Mouse (Mus musculus) heart, embryonic 14.5 days (tissue): ENCODE data around the gene 2010111I01Rik. TPM values are rescaled to one million over a fixed set of nuclear protein-coding genes. Genes with fewer than 3 reads are reported as not detected.

Experiments used
- ATAC-seq: fragments of 200-750 bp; cut with Nextera tagmentation; 2 replicates; pipeline ENCODE4 v1.8.0; 2017; ENCODE audit warnings: low read depth, moderate TSS enrichment; ENCODE audit not compliant: insufficient number of reproducible peaks, insufficient read depth, low FRiP score
- H3K27ac ChIP-seq, 2 experiments: fragments of 200-500 bp in 1 of 2; fragments of 300-500 bp in 1 of 2; sonication (generic) in 1 of 2; replicated peaks in 1 of 2; 2 replicates each; pipeline ENCODE4 v1.5.1; 2012 to 2014; ENCODE audit warnings: low read depth in 2 of 2, low read length in 2 of 2, control low read depth in 1 of 2, mild to moderate bottlenecking in 1 of 2, mixed read lengths in 1 of 2; ENCODE audit not compliant: control insufficient read depth in 1 of 2, insufficient read depth in 1 of 2
- H3K27me3 ChIP-seq: fragments of 300-500 bp; sonication (generic); 2 replicates; pipeline ENCODE4 v1.6.1; 2014; ENCODE audit warnings: mild to moderate bottlenecking, low read length, control low read depth; ENCODE audit not compliant: control insufficient read depth, insufficient read depth
- H3K36me3 ChIP-seq: fragments of 300-500 bp; sonication (generic); 2 replicates; pipeline ENCODE4 v1.6.1; 2014; ENCODE audit warnings: mild to moderate bottlenecking, control low read depth, low read length, mixed read lengths; ENCODE audit not compliant: control insufficient read depth, insufficient read depth
- H3K4me1 ChIP-seq, 2 experiments: fragments of 200-500 bp in 1 of 2; fragments of 300-500 bp in 1 of 2; sonication (generic) in 1 of 2; 2 replicates each; pipeline ENCODE4 v1.6.1; 2012 to 2014; ENCODE audit warnings: low read length in 2 of 2, control low read depth in 1 of 2, mixed read lengths in 1 of 2; ENCODE audit not compliant: control insufficient read depth in 2 of 2, insufficient read depth in 2 of 2
- H3K4me2 ChIP-seq: fragments of 300-500 bp; sonication (generic); 2 replicates; pipeline ENCODE4 v1.6.1; 2014; ENCODE audit warnings: mild to moderate bottlenecking, low read length
- H3K4me3 ChIP-seq, 2 experiments: fragments of 200-500 bp in 1 of 2; fragments of 300-500 bp in 1 of 2; sonication (generic) in 1 of 2; 2 replicates each; pipeline ENCODE4 v1.5.1; 2012 to 2014; ENCODE audit warnings: low read length in 2 of 2, mild to moderate bottlenecking in 2 of 2, control low read depth in 1 of 2, low read depth in 1 of 2, moderate library complexity in 1 of 2; ENCODE audit not compliant: control insufficient read depth in 1 of 2, insufficient read depth in 1 of 2
- H3K9ac ChIP-seq: fragments of 300-500 bp; sonication (generic); 2 replicates; pipeline ENCODE4 v1.6.1; 2014; ENCODE audit warnings: mild to moderate bottlenecking, low read length
- H3K9me3 ChIP-seq: fragments of 300-500 bp; sonication (generic); 2 replicates; pipeline ENCODE4 v1.6.1; 2016; ENCODE audit warnings: low read length, control low read depth; ENCODE audit not compliant: control insufficient read depth
- WGBS: fragments of 180-500 bp; shearing (Covaris S2); extraction: QIAGEN DNeasy Blood & Tissue Kit; methylation state at CpG from one replicate; pipeline ENCODE4 v1.1.7; 2014; 5-methylcytosine and 5-hydroxymethylcytosine counted together
- polyA plus RNA-seq: library from polyadenylated mRNA; unstranded; fragments of >200 nt; fragmentation: Nextera tagmentation; extraction: Ambion mirVana; gene quantifications from 2 replicates; pipeline ENCODE4 v1.2.1, GENCODE M21; 2014

The 2010111I01Rik gene
- polyA plus RNA-seq, 1 experiment from 2014 or later, result 69.5 TPM

DNA sequence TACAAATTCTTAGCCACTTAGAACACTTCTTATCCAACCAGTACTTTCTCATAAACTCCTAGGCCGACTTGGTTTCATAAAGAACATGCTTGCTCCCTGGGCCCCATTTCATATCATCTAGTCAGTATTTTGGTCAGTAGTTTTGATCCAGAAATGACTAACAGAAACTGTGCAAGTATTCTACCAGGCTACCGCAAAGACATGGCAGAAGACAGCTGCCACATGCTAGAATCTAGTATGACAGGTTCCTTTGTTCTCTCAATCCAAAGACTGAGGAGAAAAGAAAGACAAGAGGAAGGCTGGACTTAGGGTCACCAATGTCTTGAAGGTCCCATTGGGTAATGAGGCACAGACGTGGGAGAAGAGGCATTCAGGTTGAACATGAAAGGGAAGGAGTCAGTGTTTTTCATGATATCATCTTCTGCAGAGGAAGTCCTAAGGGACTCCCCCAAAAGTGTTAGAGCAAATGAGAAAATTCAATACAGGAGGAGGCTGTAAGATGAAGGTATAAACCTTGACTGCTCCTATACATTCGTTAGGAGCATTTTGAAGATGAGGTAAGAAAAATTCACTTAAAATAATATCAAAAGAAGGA, 216.0 kb downstream of the 2010111I01Rik start:
- Histone ChIP-seq H3K27ac (no peak overlapping the region), H3K4me1 (peaks cover 0 to 12% of the 10 kb centered on the region in 2 experiments; a peak in 2 of 4 replicates), H3K4me3 (no peak overlapping the region), H3K9me3 (no peaks in the 10 kb centered on the region), H3K36me3 (no peaks in the 10 kb centered on the region), H3K4me2 (no peak overlapping the region), H3K9ac (no peak overlapping the region), H3K27me3 (no peaks in the 10 kb centered on the region)
- WGBS, result 87% methylated on average over 4 of the region's 4 CpGs
- ATAC-seq, result no peak

DNA sequence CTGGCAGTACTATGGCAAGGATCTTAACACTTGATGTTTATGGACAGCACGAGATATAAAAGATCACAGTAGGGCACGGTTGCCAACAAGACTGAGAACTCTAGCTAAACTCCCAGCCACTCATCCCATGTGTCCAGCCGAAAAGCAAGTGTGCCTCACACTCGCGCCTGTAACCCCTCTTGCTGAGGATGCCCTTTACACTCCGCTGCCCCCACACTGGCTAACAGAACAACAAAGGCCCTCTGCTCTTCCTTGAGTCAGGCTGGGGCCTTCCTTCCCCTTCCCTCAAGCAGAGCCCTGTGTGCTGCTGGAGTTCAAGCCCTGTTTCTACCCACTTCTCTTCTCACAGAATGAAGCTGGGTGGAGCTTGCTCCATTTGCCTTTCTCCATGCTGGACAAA, 220.3 kb downstream of the 2010111I01Rik start:
- Histone ChIP-seq H3K36me3 (no peaks in the 10 kb centered on the region), H3K27me3 (no peaks in the 10 kb centered on the region), H3K9me3 (no peaks in the 10 kb centered on the region), H3K4me2 (no peak overlapping the region), H3K4me3 (no peak overlapping the region), H3K9ac (no peak overlapping the region), H3K27ac (no peak overlapping the region), H3K4me1 (peaks cover 20 to 22% of the 10 kb centered on the region in 2 experiments)
- no peak for ATAC-seq
- WGBS, result 80% methylated on average over 6 of the region's 6 CpGs

DNA sequence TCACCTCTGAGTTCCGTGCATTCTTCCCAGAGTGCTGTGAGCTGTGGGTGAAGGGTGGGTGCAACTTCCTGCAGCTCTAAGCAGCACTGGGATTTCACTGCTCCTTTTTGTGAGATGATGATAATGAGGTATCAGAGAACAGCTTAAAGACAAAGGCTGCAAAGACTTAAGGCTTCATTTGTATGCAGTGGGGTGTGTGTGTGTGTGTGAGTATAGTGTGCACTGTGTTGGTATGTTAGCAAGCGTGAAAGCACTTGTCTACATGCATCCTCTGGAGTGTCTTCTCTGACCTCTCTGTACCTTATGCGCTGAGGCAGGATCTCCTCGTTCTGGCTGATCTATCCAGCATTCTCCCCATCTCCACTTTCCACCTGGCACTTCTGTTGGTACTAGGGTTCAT, 221.5 kb downstream of the 2010111I01Rik start:
- H3K4me2 ChIP-seq, result no peak overlapping the region
- H3K4me1 ChIP-seq, result peaks cover 20 to 22% of the 10 kb centered on the region in 2 experiments
- no peak overlapping the region for H3K27ac ChIP-seq
- H3K9me3 ChIP-seq, result no peaks in the 10 kb centered on the region
- H3K4me3 ChIP-seq, result no peak overlapping the region
- ATAC-seq, result no peak
- H3K36me3 ChIP-seq, result no peaks in the 10 kb centered on the region
- H3K9ac ChIP-seq, result no peak overlapping the region
- H3K27me3 ChIP-seq, result no peaks in the 10 kb centered on the region
- WGBS, result 72% methylated on average over 4 of the region's 4 CpGs

GRCm38 (mm10) chr13:63186642-63187041, 221.9 kb downstream of the 2010111I01Rik start:
- WGBS, result 75% methylated on average over 1 of the region's 1 CpGs
- H3K36me3 ChIP-seq, result no peaks in the 10 kb centered on the region
- peak overlapping the region; percentile 38 to 82 for H3K27ac ChIP-seq
- H3K4me1 ChIP-seq, result peaks cover 20 to 22% of the 10 kb centered on the region in 2 experiments
- no peak for ATAC-seq
- no peaks in the 10 kb centered on the region for H3K9me3 ChIP-seq
- H3K27me3 ChIP-seq, result no peaks in the 10 kb centered on the region
- H3K9ac ChIP-seq, result 0 out of 2 replicates have a peak overlapping the region, but pooled peaks have one; percentile 30
- H3K4me2 ChIP-seq, result no peak overlapping the region
- H3K4me3 ChIP-seq, result no peak overlapping the region

GRCm38 (mm10) chr13:63187145-63188143, 222.8 kb downstream of the 2010111I01Rik start:
- Histone ChIP-seq H3K9ac (0 out of 2 replicates have a peak overlapping the region, but pooled peaks have one; percentile 30), H3K9me3 (no peaks in the 10 kb centered on the region), H3K4me2 (0 out of 2 replicates have a peak overlapping the region, but pooled peaks have one; percentile 16), H3K36me3 (no peaks in the 10 kb centered on the region), H3K4me1 (peaks cover 20 to 22% of the 10 kb centered on the region in 2 experiments), H3K27ac (peak overlapping the region; percentile 38 to 82), H3K4me3 (no peak overlapping the region), H3K27me3 (no peaks in the 10 kb centered on the region)
- 41% methylated on average over 13 of the region's 13 CpGs for WGBS
- ATAC-seq, result no peak

DNA sequence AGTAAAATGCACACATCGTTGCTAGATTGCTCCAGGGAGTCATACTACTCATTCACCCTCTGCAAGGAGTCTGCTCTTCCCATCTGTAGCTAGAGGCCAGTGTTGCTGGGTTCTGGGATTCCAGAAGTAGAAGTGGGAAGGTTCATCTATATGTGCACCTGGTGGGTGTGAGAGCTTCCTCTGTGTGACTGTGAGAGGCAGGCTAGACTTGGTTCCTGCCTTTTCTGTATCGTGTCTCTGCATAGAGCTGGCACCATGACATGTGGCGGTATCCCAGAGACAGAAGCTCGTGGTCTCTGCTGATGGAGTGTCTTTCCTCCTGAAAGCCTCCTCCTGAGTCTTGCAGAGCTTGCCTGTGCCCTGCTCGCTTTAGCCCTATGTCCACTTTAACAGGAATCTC, 223.6 kb downstream of the 2010111I01Rik start:
- Histone ChIP-seq H3K9ac (no peak overlapping the region), H3K4me3 (no peak overlapping the region), H3K27ac (no peak overlapping the region), H3K4me2 (no peak overlapping the region), H3K4me1 (peaks cover 20 to 22% of the 10 kb centered on the region in 2 experiments), H3K9me3 (no peaks in the 10 kb centered on the region), H3K36me3 (no peaks in the 10 kb centered on the region), H3K27me3 (no peaks in the 10 kb centered on the region)
- WGBS, result 66% methylated on average over 5 of the region's 5 CpGs
- ATAC-seq, result no peak

GRCm38 (mm10) chr13:63188811-63189210, 224.1 kb downstream of the 2010111I01Rik start:
- ATAC-seq, result no peak
- H3K27ac ChIP-seq, result no peak overlapping the region
- WGBS, result 56% methylated on average over 2 of the region's 2 CpGs

More at GRCm38 (mm10) chr13:63188811-63189210, 224.1 kb downstream of the 2010111I01Rik start:
- no peaks in the 10 kb centered on the region for H3K27me3 ChIP-seq
- H3K9me3 ChIP-seq, result no peaks in the 10 kb centered on the region
- H3K4me1 ChIP-seq, result peaks cover 20 to 22% of the 10 kb centered on the region in 2 experiments
- no peak overlapping the region for H3K4me3 ChIP-seq
- no peak overlapping the region for H3K4me2 ChIP-seq
- no peak overlapping the region for H3K9ac ChIP-seq
- no peaks in the 10 kb centered on the region for H3K36me3 ChIP-seq
